Mouse (Mus musculus): ENCODE results near the gene Kremen2.

The Kremen2 gene

DNA sequence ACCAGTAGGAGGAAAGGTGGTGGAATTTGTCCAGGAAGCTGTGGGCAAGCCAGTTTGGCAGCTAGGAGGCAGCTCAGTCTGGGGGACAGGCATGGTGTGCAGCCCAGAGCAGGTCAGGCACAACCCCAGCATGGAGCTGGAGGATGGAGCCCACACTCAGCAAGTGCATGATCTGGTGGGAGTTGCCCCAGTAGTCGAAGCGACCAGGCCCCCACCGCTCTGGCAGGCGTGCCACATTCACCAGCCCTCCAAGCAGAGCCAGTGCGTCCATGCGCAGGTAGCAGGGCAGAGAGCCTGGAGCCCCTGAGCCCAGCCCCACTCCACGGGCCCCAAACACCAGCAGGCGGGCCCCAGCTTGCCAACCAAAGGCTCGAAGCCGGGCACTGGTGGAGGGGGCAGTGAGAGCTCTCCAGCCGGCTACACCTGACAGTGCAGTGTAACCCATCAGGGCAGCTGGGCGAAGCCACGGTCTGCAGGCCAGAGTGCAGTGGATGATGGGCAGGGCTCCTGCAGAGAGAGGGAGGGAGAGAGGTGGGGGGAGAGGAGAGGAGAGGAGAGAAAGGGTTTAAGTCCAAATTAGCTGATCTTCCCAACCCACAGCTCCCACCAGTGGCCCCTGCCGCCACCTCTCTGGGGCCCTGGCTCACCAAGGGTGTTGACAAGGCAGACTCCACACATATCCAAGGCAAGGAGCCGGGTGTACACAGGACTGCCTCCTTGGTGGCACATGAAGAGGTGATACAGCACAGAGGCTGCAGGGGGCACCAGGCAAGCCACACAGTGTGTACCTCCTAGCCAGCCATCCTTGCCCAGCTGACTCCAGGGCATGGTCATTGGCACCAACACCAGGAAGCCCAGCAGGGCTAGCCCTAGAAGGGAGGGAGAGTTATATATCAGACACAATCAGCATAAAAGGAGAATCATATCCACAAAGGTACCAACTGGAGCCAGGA is 7.9 kb downstream of the Kremen2 start:
- in situ Hi-C loops (cut with MboI; ENCODE audit: low sequenced_read_pairs) = no loop called here

DNA sequence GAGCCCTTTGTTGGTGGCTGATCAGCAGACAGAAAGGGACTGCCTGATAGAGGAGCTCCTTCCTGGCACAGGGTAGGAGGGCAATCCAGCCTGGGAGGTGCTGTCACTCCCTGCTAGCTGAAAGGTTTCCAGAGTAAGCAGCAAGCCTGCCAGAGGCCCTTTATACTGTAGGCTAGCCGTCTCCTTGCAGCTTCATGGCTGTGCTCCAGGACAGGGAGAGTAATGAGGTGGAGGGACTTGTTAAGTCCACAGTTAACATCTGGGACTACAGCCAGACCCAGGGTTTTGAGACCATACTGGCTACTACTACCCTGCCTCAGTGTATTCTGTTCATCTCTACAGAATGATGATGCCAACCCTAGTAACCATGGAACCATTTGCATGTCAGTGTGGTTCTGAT is 11.3 kb downstream of the Kremen2 start:
- in situ Hi-C loops (cut with MboI; ENCODE audit: low sequenced_read_pairs) = no loop called here

DNA sequence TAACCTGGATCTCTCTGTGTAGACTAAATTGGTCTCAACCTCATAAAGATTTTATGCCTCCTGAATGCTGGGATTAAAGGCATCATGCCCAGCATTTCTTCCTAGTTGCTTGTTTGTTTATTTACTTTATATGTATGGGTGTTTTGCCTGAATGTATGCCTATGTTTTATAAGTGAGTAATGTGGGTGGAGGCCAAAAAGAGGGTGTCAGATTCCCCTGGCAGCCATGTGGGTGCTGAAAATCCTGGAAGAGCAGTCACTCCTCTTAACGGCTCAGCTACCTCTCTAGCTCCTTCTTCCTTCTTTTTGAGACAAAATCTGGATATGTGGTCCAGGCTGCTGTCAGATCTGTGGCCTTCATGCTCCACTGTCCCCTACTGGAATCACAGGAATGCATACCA is 15.2 kb downstream of the Kremen2 start:
- in situ Hi-C loops (cut with MboI; ENCODE audit: low sequenced_read_pairs) = no loop called here

DNA sequence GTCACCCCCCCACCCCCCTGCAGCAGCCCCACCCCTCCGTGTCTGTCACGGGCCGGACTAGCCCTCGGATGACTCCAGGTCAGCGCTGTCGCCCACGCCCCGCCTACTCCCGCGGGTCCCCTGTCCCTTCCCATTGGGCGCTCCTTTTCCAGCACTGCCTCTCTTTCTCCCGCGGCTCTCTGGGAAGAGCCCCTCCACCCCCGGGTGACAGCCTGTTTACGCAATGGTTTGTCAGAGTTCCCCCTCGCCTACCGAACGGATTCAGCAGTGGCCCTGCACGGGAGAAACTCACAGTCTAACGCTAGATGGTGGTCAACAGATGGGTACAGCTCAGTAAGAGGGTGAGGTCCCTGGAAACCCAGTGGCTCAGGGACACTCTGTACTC is 18.9 kb downstream of the Kremen2 start:
- in situ Hi-C loops (cut with MboI; ENCODE audit: low sequenced_read_pairs) = no loop called here

DNA sequence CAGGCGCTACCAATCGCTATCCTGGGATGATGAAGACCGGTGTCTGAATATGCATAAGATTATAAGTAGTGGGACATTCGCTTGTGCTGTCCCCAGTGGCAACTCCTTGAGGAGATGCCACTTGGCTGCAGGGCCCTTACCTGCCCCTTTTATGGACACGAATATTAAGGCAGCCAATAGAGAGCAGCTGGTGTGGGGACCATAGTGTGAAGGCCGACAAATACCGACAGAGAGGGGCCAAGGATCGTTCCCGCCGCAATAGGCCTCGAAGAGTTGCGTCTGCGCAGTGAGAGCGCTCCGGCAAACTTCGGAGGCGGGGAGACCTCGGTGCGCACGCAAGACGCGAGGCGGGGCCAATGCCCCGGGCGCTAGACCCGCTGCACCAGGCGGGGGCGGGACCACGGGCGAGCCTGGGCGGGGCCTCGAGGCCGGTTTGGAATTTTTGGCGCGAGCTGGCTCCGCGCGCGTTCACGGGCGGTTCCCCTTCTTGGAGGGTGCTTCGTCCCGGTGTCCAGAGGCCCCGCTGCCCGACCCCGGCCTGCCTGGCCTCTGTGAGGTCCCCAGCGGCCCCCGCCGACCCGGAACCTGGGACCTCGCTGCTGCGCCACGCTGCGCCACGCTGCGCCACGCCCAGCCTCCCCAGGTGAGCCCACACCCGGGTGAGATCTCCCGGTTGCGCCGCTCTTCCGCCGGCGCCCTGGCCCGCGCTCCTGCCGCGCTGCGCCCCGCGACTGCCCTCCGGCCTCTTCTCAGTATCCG is 19.5 kb downstream of the Kremen2 start, which contains the start of gene Pkmyt1:
Gene Pkmyt1 (plus strand): TSS at position 338 of the 759 bp plus-strand sequence.
- in situ Hi-C loops (cut with MboI; ENCODE audit: low sequenced_read_pairs) = no loop called here

DNA sequence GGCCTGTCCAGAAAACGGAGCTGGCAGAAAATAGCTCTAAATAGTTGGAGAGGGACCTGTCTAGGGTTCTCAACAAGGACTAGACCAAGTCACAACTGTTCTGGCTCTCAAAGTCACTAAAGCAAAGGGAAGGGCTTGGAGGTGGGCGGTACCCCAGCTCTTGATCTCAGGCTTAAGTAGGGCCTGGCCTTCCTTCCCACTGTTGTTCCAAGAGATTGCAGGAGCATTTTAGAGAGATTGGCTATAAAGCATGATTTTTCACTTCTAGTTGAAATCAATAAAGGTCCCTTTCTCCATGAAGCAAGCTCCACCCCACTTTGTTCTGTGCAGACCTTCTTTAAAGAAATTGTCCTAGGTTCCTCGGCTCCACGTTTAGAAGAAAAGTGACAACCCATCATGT is 20.2 kb downstream of the Kremen2 start:
- in situ Hi-C loops (cut with MboI; ENCODE audit: low sequenced_read_pairs) = no loop called here

DNA sequence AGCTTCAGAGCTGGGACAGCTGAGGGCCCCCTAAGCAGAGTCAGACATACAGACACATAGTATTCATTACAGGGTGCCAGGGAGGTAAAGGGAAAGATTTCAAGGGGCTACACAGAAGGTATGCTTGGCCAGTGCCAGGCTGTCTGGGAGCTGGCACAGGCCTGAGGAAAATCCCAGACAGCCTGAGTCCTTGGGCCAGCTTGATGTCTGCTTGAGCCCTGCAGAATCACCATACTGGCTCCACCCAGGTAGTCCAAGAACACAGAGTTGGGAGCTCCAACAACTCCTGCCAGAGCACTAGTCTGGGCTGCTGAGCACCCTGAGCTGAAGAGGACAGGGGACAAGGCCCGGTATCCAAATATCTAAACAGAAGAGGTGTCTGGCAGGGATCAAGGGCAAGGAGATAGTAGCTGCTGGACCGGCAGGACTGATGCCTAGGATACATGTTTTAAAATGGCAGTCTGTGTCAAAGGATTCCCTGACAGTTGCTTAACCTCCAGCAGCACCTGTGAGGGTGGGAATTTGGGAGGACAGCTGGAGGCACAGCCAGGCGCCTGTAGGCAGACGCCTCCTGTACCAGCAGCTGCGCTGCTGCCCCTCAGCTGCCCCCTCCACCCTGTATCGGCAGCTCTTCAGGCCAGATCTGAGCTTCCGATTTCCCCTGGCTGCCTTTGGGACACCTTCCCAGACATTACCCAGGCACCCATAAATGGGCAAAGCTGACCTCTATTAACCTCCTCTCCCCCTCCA is 23.1 kb downstream of the Kremen2 start, which contains the start of gene 1520401A03Rik:
Gene 1520401A03Rik (minus strand): TSS at position 408 of the 750 bp plus-strand sequence.
- in situ Hi-C loops (cut with MboI; ENCODE audit: low sequenced_read_pairs) = no loop called here

DNA sequence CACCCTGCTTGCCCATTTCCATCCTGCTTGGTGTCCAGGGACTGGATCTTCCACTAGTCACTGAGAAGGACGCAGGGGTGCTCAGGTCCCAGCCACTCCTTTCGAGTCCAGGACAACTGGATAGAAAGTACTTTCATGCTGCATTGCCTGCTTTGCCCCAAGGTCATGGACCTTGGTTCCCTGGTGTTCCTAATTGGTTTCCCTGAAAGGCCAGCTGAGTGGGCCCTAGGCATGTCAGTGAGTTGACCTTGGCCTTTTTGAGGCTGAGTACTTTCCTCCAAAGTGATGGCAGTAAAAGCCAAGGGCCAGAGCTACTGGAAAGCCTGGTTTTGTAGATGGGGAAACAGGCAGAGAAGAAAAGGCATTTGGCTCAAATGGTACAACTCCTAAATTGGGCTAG is 23.7 kb downstream of the Kremen2 start:
- in situ Hi-C loops (cut with MboI; ENCODE audit: low sequenced_read_pairs) = no loop called here

DNA sequence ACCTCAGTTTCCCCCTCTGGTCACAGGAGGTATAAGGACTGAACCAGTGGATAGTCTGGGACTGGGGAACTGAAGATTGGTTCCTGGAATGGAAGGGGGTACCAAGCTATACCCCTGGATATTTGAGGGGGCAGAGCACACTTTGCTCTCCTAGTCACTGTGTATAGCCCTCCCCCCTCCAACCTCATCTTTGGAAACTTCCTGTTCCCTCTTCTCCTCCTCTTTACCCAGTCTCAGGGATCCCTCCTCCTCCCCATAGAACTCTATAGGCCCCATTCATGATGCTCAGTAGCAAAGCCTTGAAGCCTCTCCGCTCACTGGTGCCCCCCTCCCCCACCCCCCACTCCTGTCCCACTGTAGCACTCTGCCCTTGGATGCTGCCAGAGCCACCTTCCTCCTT is 26.2 kb downstream of the Kremen2 start:
- in situ Hi-C loops (cut with MboI; ENCODE audit: low sequenced_read_pairs) = no loop called here

DNA sequence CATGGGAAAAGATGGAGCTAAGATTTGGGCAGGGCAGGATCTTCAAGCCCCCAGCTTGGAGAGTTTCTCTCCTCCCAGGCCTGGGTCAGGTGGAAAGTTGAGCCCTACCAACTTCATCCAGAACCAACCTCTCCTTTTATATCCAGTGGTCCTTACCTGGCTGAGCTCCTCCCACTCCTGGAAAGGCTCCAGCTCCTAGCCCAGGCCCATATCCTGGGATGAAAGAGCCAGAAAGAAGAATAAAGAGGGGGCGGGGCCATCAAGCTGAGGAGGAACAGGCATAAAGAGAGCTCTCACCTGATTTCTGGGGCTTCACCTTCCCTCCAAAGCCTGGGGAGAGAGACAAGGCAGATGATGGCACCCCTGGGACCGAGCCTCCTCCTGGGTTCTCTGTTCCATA is 28.6 kb downstream of the Kremen2 start:
- in situ Hi-C loops (cut with MboI; ENCODE audit: low sequenced_read_pairs) = no loop called here

DNA sequence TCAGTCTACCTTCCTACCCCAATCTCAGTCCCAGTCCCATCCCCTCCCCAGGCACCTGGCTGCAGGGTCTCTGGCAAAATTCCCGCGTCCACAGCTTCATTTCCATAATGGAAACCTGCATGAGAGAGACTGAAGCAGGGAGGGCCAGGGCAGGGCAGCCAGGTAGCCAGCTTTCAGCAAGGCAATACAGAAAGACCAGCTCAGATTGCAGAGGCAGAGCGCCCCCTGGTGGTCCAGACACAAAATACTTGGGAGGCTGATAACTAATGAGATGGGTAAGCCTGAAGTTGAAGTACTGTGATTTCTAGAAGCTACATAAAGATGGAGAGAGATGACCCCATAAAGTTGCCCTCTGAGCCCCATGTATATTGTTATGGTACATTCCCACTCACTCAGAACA is 39.4 kb downstream of the Kremen2 start:
- in situ Hi-C loops (cut with MboI; ENCODE audit: low sequenced_read_pairs) = no loop called here

DNA sequence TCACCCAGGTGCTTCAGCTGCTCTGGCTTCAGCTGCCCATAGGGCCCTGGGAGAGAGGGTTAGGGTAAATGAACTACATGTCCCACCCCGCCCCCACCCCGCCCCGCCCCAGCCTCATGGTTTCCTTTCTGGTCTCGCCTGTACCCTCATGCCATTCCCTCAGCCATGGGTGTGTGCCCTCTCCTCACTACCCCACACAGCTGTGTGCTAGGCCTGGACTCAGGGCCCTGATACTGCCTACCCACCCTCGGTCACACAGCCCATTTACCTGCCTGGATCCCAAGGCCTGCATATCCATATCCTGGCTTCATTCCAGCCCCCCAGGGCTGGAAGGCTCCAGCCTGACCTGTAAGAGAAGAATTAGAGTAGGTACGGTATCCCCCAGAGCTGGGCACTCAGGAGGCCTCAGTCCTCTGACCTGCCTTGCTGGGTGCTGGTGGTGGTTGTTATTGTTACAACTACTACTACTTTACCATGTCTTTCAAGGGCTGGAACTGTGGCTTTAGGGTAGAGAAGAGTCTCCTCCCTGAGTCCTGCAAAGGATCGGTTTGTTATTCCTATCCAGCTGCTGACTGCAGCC is 40.0 kb downstream of the Kremen2 start:
- in situ Hi-C loops (cut with MboI; ENCODE audit: low sequenced_read_pairs) = no loop called here

DNA sequence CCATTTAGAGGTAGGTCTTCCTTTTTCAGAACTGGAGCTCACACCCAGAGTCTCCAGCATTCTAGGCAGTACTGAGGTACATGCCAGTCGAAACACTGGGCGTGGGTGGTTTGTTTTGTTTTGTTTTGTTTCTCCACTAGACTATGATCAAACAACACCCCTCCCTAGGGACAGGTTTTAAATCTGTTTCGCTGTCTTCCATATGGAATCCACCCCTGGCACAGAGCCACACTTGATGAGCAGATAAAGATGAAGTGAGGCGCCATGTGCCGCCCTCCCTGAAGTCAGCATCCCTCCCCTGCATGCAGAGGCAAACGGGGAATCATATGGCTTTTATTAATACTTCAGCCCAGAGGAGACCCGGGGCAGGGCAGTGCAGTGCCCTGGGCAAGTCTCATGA is 40.9 kb downstream of the Kremen2 start:
- in situ Hi-C loops (cut with MboI; ENCODE audit: low sequenced_read_pairs) = no loop called here

DNA sequence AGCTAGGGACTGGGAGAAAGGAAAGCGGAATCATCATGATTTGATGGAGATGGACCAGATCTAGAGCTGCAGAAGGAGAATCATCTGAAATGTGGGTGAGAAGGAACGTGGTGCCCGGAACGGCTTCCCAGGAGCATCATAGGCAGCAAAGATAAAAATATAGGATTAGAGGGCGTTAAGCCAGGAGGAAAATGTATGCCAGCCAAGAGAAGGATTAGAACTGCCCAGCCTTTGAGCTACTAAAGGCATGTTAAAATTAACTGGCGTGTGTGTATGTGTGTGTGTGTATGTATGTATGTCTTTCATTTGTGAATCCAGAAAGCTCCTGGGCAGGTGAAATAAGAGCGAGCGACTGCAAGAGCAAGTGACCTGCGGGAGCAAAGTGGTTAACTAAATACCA is 42.3 kb downstream of the Kremen2 start:
- in situ Hi-C loops (cut with MboI; ENCODE audit: low sequenced_read_pairs) = no loop called here

DNA sequence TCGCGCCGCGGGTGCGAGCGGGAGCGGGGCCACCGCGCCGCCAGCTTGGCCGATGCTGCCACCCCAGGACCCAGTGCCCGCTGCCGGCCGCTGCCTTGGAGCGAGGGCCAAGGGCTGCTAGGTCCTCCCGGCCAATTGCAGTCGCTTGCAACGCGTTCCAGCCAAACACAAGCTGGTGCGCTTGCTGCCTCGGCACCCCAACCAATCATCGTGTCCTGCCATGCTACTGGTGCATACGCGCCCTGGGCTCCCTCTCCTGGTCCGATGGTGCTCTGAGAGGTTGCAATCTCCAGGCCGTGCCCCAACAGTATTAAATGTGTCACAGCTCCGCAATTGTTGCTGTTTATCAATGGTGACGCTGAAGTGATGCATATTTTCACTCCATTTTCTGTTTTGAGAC is 45.6 kb downstream of the Kremen2 start:
- in situ Hi-C loops (cut with MboI; ENCODE audit: low sequenced_read_pairs) = no loop called here

DNA sequence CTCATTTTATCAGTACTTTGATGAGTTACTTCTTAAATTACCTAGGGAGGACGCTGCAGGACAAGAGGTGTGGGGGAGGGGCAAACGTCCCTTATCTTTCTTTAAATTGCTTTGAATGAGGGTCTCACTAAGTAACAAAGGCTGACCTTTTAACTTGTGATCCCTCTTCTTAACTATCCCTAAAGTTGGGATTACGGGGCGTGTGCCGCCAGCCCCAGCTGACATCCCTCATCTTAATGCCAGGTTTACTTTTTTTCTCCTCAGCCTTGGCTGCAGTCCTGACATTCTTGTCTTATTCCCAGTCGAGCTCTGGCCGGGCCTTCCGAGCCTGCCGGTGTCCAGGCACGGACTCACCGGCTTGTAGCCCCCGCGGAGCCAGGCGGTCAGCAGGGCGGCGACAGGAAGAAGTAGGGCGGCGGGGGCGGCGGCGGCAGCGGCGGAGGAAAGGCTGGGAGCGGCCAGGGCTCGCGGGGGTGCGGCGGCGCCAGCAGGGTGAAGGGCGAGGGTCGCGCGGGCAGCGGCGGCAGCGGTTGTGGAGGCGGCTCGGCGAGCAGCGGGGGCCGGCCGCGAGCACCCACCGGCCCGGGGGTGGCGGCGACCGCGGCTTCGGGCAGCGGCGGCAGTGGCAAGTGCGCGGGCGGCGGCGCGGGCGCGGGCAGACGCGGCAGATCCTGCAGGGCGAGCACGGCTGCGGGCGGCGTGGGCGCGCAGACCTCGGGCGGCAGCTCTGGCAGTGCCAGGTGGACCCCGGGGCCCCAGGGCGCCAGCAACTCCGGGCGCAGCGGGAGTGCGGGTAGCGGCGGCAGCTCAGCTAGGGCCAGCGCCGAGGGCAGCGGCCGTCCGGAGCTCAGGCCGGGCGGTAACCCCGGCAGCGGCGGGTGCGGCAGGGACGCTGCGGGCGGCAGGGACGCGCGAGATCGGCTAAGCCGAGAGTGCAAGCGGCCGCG is 46.2 kb downstream of the Kremen2 start:
- in situ Hi-C loops (cut with MboI; ENCODE audit: low sequenced_read_pairs) = no loop called here

DNA sequence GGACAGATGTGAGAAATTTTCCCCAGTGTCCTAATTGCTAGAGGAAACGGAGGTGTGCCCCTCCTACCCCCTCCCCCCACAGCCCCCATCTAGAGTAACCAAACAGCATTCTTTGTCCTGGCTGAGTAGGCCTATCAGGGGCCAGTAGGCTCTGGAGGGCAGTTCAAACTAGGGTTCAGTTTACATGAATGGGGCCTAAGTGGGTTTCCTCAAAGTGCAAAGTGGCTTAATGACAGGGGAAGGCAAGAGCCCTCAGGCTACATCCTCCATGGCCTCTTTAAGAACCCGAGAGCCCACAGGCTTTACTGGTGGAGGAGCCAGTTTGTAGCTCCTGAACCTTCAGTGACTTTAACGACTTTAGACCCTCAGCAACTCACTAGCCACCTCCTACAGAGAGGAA is 49.8 kb downstream of the Kremen2 start:
- in situ Hi-C loops (cut with MboI; ENCODE audit: low sequenced_read_pairs) = no loop called here

DNA sequence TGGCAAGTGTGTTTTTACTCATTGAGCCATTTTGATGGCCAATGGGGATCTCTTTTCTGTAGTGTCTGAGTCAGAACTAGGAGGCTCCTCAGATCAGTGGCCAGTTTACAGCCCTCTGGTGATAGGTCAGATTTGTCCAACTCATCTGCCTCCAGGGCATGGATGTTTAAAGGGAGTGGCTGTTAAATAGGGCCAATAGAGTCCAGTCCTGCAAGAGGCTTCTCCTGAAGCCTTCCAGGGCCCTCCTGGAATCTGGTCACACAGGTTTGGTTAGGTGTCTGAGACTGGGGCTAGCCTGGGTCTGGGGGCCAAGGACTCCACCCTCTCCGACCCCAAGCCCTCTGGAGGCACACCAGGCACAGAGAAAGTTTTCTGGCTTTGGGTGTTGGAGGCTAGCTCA is 51.1 kb downstream of the Kremen2 start:
- in situ Hi-C loops (cut with MboI; ENCODE audit: low sequenced_read_pairs) = no loop called here
